Mouse (Mus musculus) thymus, adult 18-20 months (tissue): ENCODE data around the gene Sorbs1.

Source experiments
- DNase-seq, 2 experiments: peaks; one replicate each; pipeline ENCODE4 v3.0.0; 2022; ENCODE audit warnings: mixed read lengths in 2 of 2

Sorbs1 gene

DNA sequence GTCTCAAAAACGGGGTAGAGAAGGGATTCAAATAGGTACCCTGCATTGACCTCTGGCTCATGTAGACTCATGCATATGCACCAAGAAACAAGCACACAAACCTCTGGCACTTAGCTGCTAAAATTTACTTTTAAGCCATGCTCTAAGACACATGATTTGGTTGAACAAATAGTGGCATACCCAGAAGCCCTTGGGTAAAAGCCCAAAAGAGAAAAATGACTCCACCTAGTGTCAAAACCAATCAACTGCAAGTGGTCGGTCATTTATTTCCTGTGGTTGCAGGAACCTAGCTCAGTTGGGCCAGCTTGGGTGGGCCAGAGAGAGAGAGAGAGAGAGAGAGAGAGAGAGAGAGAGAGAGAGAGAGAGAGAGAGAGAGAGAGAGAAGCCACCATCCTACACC, 109.0 kb downstream of the Sorbs1 start:
- no peak for DNase-seq

DNA sequence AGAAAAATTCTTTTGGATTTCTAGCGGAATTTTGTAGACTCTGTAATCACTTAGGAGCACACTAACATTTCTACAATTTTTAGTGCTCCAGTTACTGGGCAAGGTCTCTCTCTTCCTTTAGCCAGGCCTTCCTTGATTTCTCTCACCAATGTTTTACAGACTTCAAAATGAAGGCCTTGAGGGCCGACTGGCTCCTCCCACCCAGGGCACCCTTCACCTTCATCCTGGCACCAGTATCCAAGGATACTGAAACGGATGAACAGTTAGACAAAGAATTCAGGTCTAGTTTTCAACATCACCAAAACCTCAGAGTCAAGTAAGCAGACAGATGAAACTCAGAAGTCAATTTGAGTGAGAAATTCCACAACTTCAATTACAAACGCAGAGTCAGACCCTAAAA, 109.6 kb downstream of the Sorbs1 start:
- DNase-seq, result no peak

DNA sequence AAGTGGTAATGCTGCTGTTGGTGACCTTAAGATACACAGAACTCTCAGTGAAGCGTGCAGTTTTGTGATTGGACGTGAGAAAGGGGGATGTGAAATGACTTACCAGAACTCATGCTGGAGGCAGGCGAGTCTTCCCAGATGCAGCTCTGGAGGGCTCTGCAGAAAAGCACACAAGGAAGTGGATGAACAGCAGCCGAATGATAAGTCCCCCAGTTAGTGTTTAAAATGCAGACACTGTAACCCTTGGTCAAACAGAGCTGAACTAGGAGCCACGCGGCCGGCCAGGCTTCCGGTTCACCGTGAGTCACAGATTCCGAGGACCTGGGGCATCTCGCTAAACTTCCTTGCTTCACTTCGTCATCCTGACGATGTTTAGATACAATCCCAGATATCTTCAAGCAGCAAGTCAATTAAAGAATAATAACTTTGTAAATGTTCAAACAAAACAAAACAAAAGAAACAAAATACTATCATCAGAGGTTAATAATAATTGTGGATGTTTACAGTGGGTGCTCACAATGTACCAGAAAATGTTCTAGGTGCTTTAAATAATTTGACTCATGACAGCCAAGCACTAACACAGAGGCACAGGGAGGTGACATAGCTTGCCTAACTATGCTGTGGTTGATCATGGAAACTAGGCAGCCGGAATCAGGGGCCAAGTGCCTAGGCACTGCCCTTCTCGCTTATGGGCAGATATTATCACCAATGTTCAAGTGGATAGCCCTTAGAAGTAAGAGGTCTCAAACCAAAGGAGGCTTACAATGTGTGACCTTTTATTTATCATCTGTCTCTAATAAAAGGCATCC, 111.2 kb downstream of the Sorbs1 start:
- no peak for DNase-seq

DNA sequence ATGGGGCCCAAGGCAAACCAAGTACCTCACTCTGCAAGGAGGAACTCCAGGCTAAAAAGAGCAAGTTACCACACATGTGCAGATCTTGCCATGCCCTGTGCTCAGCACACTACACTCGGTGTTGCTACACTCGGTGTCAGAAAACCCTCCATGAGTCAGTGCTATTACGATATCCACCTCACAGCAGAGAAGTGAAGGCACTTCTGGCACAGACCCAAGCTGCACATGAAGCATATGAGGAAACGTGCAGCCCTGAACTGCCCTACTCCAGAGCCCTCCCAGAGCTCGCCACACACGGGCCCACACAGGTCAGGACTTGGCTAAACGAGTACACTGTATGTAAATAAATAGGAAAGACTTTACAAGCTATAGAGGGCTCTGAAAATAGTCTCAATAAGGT, 112.4 kb downstream of the Sorbs1 start:
- no peak for DNase-seq

DNA sequence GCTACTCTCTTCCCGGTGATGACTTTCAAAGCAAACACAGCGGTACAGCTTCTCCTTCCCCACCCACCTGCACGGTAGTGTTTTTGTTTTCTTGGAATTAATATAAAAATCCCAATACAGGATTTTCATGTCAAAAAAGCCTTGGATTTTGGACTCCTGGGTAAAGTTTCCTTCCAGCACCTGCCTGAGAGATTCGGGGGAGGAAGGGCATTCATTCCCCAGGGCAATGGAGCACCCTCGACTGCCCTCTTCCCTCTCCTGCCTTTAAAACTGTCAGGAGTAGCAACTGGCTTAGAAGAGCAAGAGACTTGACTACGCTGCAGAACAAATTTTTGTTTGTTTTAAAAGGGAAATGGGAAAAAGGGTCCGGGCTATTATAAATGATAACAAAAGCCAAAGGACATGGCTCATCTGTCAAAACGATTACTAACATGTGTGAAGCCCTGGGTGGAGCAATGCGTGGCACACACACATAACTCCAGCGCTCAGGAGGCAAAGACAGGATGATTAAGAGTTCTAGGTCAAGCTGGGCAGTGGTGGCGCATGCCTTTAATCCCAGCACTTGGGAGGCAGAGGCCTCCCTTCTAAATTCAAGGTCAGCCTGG, 113.1 kb downstream of the Sorbs1 start:
- no peak for DNase-seq

DNA sequence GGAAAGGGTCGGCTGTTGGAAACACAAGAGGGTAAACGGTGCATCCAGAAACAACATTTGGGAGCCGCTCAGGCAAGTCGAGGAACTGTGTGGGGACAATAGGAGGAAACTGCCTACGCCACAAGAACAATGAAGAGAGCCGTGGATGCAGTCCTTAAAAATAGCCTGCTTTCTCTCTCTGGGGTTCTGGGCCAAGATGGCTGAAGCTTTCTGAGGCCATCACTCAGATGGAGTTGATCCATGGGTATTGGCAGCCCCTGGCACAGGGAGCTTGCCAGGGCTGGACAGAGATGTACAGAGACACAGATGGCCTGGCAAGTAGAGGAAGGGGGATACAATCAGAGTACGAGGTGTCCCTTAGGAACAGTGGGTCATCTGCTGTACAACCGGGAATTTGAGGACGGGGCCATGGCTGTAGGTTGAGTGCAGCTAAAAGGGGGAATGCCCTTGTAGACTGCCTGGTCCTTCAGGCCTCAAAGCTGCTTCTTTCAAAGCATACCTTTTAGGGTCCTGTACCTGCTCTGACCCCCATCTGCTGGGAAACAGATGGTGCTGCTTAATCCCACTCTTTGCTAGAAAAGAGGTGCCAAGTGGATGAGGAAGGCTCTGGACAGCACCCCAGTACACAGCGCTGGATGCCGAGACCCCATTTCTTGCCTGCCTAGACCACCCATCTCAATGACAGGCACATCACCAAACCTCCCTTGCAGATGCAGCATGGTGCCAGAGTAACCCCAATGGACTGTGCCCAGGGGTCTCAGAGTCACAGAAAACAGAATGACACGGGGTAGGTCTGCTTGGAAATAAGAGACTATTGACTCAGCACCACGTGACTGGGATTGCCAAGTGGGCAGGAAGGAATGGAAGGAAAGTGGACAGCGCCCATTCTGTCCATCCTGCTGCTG, 117.6 kb downstream of the Sorbs1 start:
- DNase-seq, result no peak

DNA sequence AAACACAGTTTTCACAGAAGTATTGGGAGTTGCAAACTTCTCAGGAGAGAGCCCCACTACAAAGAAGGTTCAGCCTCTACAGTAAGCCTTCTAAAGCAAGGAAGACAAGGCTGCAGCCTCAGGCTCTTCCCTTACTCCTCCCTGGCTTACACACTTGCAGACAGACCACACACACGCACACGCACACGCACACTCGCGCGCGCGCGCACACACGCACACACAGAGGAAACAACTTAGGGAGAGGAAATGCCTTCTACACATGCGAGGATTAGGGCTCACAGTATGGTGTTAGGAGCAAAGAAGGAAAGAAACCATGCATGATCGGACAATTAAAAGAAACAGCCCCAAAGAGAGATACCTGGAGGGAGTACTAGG, 118.3 kb downstream of the Sorbs1 start:
- DNase-seq, result no peak

DNA sequence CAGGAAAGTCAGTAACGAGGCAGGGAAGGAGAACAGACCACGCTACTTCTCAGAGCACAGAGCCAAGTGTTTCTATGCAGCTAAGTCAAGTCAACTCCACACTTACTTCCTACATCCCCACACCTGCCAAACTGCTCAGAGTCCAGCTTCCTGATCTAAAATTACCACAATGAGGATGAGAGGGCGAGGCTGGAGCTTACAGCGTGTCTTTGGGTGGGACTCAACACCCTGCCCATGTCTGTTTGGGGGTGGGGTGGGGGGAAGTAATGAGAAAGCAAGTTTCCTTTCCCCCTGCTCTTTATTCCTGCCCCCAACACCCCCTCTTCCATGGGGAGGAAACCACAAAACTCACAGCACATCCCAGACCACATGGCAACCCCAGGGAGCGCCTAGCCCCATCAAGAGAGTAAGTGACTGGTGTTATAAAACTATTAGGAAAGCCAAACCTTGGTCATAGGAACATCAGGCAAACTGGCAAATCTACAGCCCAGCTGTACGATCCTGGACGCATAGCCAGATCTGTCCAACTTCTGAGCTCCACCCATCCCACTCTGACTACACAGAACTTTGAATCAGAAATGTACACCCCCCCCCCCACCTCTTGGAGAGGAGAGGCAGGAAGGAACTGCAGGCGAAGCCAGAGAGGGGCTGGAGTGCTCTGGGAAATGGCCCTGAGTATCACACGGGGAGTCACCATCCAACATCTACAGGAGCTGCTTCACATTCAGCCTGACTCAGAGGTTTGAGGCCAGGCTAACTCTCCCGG, 118.8 kb downstream of the Sorbs1 start:
- no peak for DNase-seq

DNA sequence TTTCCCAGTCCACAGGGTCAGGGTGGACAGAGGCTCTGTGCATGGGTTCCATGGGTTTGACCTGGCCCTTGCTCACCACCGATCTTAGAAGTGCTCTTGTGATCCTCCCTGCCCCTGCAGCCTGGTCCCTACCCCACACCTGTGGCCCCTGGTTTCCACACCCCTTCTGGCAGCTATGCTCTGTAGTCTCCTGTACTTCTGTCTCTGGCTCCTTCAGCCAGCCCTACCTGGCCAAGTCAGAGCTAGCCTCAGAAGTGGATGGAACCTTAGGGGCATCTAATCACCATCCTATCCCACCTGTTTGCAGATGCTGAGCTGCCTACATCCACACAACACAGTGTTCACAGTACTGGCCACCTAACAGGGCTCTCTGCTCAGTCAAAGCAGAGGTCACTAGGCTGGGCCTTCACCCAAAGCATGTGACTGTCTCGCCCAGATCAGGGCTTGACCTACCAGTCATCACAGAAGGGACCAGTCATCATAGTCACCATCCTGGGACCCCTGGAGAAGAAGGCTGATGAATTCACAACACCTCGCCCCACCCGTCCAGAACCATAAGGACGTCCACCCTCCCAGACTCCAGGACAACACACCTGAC, 120.7 kb downstream of the Sorbs1 start:
- no peak for DNase-seq

DNA sequence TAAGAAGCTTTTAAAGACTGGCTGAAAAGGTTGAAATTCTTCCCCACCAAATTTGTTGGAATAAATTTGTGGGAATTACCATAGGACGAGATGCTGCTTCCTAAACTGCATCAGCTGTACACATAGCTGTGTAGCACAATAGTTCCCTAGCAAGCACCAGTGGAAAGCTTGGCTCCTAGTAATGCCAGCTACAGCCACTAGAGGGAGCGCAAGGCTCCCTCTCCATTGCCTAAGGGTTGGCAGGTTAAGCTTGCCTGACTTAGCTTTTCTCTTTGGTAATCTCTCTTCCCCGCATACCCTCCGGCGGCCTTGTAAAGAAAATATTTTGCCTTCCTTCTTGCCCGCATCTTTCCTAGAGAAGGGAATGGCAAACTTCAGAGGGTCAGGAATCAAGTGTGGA, 122.1 kb downstream of the Sorbs1 start:
- peak; percentile 24 to 36 for DNase-seq

DNA sequence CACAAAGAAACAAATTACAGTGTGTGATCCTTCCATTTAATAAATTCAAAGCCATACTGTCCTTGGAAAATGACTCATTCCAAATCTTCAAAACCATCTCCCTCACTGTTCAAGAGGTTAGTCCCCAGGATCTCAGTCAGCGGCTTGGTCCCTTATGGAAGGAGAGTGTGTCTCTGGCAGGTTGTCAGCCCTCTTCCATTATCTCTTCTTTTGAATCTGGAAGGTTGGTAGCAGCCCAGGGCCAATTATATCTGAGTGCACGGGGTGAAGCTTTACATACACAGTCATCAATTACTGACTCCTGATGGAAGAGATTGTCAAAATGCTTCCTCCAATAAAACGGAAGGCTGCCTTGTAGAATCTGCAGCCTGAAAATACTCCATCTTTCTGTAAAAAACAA, 126.7 kb downstream of the Sorbs1 start:
- DNase-seq, result no peak

DNA sequence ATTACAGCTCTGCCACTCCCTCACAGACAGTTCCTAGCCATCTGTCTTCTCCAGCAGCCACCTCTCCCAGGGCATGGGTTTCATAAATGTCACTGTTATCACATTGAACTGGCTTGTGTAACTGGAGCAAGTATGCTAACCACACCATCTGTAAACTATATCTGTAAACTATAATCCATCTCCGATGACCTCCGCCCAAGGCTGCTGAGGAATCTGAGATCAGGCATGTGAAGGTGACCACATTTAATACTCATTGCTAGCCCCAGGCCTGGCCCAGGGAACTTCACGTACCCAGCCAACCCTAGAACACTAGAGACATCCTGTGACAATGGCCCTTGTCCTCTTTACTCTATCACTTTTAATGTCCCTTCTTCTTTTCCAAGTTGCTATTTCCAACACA, 128.2 kb downstream of the Sorbs1 start:
- DNase-seq, result no peak

DNA sequence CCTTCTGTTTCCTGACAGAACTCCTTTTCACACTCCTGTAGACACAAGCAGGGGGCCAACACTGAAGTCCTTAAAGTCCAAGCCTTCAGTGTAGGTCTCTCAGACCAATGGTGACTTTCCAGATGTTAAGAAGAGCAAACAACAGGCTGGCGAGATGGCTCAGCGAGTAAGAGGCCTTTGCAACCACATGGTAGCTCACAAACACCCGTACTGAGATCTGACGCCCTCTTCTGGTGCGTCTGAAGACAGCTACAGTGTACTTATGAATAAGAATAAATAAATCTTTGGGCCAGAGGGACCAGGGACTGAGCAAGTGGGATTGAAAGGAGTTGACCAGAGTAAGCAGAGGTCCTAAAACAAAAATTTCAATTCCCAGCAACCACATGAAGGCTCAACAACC, 129.6 kb downstream of the Sorbs1 start:
- no peak for DNase-seq

DNA sequence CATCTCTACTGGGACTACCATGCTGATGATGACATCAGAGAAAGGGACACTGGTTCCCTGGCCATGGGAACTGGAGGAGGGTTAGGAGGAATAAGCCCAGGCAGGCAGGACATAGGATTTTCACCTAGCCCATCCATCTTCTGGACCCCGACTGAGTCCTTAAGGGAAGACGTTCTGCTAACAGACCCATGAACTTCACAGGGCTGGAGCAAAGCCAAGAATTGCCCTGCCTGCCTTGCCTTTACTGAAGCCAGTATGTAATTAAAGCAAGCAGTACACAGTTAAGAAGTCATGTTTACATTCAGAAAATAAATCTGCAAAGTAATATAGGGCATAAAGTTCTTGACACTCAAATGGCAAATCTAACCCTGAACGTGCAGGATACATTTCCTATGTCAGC, 132.9 kb downstream of the Sorbs1 start:
- DNase-seq, result no peak

DNA sequence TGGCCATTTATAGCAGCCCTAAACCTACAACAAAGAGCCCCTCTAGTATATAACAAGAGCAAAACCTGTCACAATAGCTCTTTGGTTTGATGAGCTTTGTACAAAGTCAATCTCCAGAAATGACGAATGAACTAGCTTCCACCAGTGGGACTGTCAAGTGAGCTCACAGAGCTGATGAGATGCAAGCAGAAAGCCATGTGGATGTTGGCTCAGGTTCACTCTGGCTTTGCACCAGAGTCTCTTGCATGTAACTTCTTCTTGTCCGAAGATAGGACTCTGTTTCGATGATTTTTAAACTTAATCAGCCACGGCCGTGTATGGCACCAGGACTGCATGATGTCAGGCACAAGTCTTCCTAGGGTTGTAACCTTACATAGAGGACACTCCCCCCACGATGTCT, 133.6 kb downstream of the Sorbs1 start:
- no peak for DNase-seq

DNA sequence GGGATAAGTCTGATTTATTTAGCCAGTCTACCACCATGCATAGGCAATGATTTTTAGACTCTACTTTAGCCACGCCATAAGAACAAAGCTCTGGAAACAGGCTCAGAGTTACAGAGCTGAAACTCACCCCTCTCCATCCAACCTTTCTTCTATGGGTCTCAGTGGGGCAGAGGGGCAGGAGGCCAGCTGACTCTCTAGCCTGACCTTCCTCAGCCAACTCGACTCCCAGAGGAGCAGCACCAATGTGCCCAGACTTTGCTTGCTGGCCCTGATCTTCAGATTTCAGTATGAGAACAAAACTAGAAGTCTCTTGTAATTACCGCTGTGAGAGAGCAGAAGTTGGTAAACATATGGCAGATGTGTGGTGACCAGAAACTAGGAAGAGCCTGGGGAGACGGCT, 134.5 kb downstream of the Sorbs1 start:
- DNase-seq, result no peak

DNA sequence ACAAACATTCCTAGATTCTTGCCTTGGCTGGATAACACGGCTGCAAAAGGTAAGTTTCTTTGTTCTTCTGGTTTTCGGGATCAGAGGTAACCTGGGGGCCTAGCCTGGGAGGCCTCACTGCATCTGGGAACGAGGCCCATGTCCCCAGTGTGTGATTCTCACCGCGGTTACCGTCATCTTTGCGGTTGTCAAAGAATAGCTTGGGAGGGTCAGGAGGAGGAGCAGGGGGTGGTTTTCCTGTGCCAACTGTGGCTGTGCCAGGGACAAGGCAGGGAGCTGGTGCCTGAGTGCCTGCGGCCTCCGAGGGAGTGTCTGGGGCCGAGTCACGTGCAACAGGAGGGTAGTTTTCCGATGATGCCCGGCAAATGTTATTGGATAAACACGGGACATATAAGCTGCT, 135.9 kb downstream of the Sorbs1 start:
- no peak for DNase-seq

DNA sequence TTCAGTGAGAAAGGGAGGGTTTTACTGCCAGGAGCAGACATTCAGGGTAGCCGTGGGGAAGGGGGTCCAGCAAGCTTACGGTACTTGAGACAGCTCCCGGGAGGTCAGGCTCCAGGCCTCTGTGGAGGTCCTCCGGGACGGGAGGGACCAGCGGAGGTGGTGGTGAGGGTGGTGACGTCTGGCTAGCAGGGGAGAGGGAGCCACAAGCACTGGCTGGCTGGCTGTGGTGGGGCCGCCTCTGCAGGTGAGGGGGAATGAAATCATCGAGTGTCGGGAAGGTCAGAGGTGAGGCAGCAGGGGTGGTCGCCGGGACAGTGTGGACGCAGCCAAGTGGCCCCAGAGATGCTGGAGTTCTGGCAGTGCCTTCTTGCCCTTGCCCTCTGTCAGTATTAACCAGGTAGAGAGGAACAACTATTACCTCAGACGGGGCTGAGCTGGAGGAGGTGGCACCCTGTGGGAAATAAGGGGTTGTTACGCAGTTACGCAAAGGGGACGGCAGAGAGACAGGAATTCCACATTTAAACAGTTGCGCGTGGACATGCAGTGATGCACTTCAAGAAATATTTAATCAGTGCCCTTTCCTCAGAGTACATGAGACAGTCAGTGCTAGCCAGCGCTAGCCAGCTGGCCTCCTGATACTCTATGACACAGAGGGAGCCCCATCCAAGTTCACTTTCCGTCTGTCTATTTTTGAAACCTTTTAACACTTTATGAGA, 136.9 kb downstream of the Sorbs1 start:
- no peak for DNase-seq

DNA sequence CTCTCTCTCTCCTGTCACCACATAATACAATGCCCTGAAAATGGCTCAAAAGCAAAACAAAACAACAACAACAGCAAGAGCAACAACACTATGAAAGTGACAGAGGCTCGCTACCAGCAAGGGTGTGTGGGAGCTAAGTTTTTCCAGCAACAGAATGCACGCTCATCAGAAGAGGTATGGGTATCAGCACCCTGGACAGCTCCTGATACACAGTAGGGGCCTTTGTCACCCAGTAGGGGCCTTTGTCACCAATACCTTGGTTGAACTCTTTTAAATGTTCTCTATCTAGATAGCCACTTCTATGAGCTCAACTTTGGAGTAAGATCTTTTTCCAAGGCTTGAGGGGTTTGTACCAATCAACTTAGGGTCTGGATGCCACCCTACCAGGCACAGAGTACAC, 138.9 kb downstream of the Sorbs1 start:
- no peak for DNase-seq

DNA sequence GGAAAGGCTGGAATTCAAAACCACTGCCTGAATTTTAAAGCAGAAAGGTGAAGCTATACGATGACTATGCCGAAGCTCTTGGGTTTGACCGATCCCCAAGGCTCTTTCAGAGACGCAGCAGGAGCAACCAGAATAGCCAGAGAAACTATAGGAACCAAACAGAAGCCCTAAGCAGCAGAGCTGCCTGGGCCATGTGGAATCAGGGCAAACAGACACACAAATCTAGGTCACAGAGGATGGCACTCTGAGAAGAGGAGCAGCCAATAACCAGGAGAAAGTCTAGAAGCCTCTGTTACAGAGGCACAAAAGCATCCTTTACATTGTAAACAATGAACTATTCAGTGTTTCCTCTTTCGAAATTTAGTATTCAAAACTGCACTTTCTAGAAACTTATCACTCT, 140.9 kb downstream of the Sorbs1 start:
- DNase-seq, result no peak

DNA sequence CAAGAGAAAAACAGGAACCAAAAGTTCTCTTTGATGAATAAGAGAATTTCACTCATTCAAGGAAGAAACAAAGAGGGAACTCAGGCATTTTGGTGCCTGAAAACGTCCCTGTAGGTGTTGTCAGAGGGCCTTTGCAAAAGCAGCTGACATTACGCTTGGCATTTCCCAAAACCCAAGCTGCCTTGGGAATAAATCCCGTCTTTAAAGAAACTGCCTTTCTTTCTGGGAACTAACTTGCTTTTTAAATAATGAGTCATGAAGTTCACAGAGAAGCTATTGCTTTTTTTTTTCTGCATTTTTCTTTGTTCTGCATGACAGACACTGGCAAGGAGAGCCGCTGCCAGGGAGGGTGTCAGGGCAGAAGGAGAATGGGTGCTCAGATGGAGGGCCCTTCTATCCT, 141.7 kb downstream of the Sorbs1 start:
- no peak for DNase-seq
